Mouse (Mus musculus): ENCODE data around the gene Hadha. TPM values are rescaled to one million over a fixed set of nuclear protein-coding genes. Genes with fewer than 3 reads are reported as not detected.

Hadha gene
- polyA plus RNA-seq, 1 experiment from 2014 or later = 123 TPM

DNA sequence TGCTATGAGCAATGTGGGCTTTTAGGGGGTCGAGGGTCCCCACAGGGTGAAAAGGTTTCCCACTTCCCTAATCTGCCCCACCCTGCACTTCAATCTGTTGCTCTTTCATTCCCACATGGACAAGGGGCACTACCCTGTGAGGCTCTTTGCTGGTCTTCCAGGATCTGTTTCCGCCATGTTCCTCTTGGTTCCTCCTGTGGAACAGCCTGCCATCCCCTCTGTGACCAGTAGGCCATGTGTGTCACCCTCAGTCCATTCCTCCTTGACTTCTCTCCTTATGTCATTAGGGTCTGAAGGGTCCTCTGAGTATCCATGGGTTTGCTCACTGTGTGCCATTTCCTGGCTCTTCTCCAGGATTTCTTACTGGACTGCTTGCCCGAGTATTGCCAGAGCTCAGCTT lies 43.2 kb downstream of the Hadha start:
- 67% methylated on average over 3 of the region's 3 CpGs for WGBS

DNA sequence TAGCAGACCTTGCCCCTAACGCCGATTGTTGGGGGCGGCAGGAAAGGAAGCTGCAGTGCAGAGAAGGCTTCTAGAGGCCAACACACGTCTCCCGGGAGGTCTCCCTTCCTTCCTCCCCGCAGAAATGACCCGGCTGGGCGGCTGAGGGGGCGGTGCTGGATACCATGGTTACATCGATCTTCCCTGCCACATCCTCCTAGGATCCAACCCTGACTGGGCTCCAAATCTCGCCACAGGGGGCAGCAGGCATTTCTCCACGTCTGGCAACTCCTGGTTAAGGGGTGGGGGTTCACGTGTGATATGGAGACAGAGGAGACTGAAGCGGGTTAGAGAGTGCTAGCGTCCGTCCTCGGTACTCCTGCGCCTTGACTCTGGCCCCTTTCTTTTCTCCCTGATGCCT lies 43.8 kb downstream of the Hadha start:
- ATAC-seq (ENCODE audit: insufficient number of reproducible peaks, low FRiP score, low TSS enrichment, low read depth) = no peak
- WGBS = 3% methylated on average over 18 of the region's 18 CpGs
- Histone ChIP-seq H3K9me3 (replicated peaks) (no peaks in the 10 kb centered on the region), H3K27ac (replicated peaks) (no peak overlapping the region), H3K4me2 (replicated peaks) (peak overlapping the region; percentile 37), H3K36me3 (no peaks in the 10 kb centered on the region), H3K27me3 (peaks cover 90% of the 10 kb centered on the region), H3K4me1 (peaks cover 31% of the 10 kb centered on the region), H3K4me3 (replicated peaks) (peak overlapping the region; percentile 7; the same call in 1 of the 2 replicates), H3K9ac (0 out of 2 replicates have a peak overlapping the region, but pooled peaks have one; percentile 6)

More for the DNA sequence above, 43.2 kb downstream of the Hadha start:
- Histone ChIP-seq H3K4me3 (replicated peaks) (no peak overlapping the region), H3K4me1 (peaks cover 30% of the 10 kb centered on the region), H3K9me3 (replicated peaks) (no peaks in the 10 kb centered on the region), H3K27ac (replicated peaks) (no peak overlapping the region), H3K36me3 (no peaks in the 10 kb centered on the region), H3K9ac (no peak overlapping the region), H3K4me2 (replicated peaks) (no peak overlapping the region), H3K27me3 (peaks cover 85% of the 10 kb centered on the region)
- no peak for ATAC-seq (ENCODE audit: insufficient number of reproducible peaks, low FRiP score, low TSS enrichment, low read depth)

DNA sequence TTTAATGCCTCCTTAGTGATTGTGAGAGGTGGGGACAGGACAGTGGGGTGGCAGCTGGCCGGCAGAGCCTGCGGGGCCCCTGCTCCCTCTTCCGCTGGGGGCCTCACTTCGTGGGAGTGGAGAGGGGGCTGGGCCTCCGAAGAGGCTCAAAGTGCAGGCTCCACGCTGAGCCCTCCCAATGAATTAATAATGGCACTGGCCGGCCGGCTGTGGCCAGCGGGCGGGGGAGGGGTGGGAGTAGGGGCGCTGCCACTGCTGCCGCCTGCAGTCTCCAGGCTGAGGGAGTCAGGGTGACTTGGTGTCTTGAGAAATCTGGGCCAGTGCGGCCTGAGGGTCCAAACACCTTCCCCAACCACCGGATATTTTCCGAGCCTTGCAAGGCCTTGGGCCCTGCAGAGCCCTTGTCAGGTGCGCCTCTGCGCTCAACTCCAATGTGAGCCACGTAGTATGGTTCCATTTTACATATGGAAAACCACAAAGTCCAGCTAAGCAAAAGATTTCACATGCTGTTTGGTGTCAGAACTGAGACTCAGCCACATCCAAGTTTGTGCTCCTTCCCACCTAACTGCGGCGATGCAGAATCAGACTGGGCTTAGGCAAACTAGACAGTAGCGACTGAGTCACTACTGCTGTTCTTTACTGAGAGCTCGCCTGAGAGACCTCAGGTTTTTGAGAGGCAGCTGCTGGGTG lies 44.4 kb downstream of the Hadha start:
- Histone ChIP-seq H3K4me3 (replicated peaks) (peak overlapping the region; percentile 7; the same call in 1 of the 2 replicates), H3K27me3 (peaks cover 90% of the 10 kb centered on the region), H3K4me1 (peaks cover 37% of the 10 kb centered on the region), H3K4me2 (replicated peaks) (peak overlapping the region; percentile 37), H3K27ac (replicated peaks) (no peak overlapping the region), H3K36me3 (no peaks in the 10 kb centered on the region), H3K9me3 (replicated peaks) (no peaks in the 10 kb centered on the region), H3K9ac (no peak overlapping the region)
- 15% methylated on average over 22 of the region's 22 CpGs for WGBS
- ATAC-seq (ENCODE audit: insufficient number of reproducible peaks, low FRiP score, low TSS enrichment, low read depth) = no peak

DNA sequence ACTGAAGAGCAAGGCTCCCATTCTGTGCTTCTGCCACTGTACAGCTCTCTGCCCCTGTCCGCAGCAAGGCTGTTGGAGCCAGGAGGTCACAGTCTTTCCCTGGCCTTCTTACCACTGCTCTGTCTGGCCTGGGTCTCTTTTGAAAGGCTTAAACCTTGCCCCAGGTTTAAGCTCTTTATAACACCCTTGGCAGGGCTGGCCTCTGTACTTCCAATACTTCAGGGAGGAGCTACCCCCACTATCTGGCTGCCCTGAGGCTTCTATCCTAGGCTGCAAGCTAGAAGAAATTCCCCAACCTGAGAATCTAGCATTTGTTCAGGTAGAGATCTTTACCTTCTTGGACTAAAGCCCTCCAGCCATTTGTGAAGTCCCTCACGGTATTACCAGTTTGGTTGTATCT lies 45.1 kb downstream of the Hadha start:
- H3K4me2 ChIP-seq (replicated peaks) = no peak overlapping the region
- no peak overlapping the region for H3K9ac ChIP-seq
- WGBS = 48% methylated on average over 2 of the region's 2 CpGs
- peaks cover 90% of the 10 kb centered on the region for H3K27me3 ChIP-seq
- no peak overlapping the region for H3K27ac ChIP-seq (replicated peaks)
- no peaks in the 10 kb centered on the region for H3K36me3 ChIP-seq
- no peaks in the 10 kb centered on the region for H3K9me3 ChIP-seq (replicated peaks)
- no peak for ATAC-seq (ENCODE audit: insufficient number of reproducible peaks, low FRiP score, low TSS enrichment, low read depth)
- no peak overlapping the region for H3K4me3 ChIP-seq (replicated peaks)
- peaks cover 42% of the 10 kb centered on the region for H3K4me1 ChIP-seq

DNA sequence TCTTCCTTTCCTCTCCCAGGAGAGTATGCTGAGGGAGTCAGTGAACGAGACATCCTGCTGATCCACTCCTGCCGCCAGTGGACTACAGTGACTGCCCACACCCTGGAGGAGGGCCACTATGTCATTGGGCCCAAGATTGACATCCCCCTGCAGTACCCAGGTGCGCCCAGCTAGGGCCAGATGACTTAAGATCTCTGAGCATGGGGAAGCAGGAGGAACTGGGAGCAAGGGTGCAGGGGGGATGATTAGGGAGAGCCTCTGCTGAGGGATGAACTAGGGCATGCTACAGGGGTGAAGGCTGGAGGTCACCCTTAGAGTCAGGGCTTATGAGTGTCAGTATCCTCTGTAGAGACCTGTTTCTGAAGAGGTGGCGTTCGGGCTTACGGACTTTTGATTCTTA lies 46.7 kb downstream of the Hadha start:
- WGBS = 68% methylated on average over 6 of the region's 6 CpGs
- Histone ChIP-seq H3K27ac (replicated peaks) (no peak overlapping the region), H3K4me3 (replicated peaks) (no peak overlapping the region), H3K9me3 (replicated peaks) (no peaks in the 10 kb centered on the region), H3K36me3 (no peaks in the 10 kb centered on the region), H3K27me3 (peaks cover 89% of the 10 kb centered on the region), H3K9ac (no peak overlapping the region), H3K4me2 (replicated peaks) (no peak overlapping the region), H3K4me1 (peaks cover 35% of the 10 kb centered on the region)
- ATAC-seq (ENCODE audit: insufficient number of reproducible peaks, low FRiP score, low TSS enrichment, low read depth) = no peak

DNA sequence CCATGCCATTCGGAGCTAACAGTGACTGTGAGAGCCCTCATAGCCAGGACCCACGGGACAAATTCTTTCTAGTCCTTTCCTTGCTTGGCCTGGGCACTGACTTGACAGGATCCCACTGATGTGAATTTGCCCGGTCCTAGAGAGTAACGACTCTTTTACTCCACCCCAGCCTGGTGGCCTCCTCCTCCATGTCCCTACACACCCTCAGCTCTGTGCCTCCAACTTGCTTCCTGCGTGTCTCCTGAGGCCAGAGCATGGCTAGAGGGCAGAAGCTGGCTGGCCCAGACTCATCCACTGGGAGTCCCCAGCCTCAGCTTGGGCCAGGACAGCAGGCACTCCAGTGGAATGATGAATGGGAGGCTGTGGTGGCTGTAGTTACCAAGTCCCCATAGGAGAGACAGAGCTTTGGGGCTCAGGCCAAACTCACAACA lies 47.3 kb downstream of the Hadha start:
- Histone ChIP-seq H3K27ac (replicated peaks) (no peak overlapping the region), H3K4me1 (peaks cover 35% of the 10 kb centered on the region), H3K4me2 (replicated peaks) (no peak overlapping the region), H3K4me3 (replicated peaks) (no peak overlapping the region), H3K36me3 (no peaks in the 10 kb centered on the region), H3K9ac (no peak overlapping the region), H3K9me3 (replicated peaks) (no peaks in the 10 kb centered on the region), H3K27me3 (peaks cover 85% of the 10 kb centered on the region)
- WGBS = 13% methylated on average over 5 of the region's 5 CpGs
- ATAC-seq (ENCODE audit: insufficient number of reproducible peaks, low FRiP score, low TSS enrichment, low read depth) = no peak

DNA sequence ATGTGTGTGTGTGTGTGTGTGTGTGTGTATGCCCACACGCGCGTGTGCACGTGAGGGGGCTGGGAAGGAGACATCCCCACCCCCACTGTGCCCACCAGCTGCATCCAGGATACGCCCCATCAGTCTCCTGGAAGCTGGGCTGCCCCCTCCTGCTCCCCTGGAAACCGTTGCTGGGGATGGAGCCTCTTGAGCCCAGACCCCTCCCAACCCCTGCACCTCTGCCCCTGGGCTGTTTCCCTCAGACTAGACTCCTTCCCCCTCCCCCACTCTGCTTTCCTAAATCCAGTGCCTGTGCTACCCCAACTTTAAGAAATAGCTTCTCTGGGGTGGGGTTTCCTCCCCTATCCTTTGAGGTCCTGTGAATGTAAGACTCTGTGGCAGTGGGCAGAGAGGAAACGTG lies 47.8 kb downstream of the Hadha start:
- Histone ChIP-seq H3K4me2 (replicated peaks) (no peak overlapping the region), H3K27me3 (peaks cover 80% of the 10 kb centered on the region), H3K4me3 (replicated peaks) (no peak overlapping the region), H3K4me1 (peaks cover 35% of the 10 kb centered on the region), H3K36me3 (no peaks in the 10 kb centered on the region), H3K27ac (replicated peaks) (no peak overlapping the region), H3K9me3 (replicated peaks) (no peaks in the 10 kb centered on the region), H3K9ac (no peak overlapping the region)
- ATAC-seq (ENCODE audit: insufficient number of reproducible peaks, low FRiP score, low TSS enrichment, low read depth) = no peak
- 6% methylated on average over 7 of the region's 7 CpGs for WGBS

DNA sequence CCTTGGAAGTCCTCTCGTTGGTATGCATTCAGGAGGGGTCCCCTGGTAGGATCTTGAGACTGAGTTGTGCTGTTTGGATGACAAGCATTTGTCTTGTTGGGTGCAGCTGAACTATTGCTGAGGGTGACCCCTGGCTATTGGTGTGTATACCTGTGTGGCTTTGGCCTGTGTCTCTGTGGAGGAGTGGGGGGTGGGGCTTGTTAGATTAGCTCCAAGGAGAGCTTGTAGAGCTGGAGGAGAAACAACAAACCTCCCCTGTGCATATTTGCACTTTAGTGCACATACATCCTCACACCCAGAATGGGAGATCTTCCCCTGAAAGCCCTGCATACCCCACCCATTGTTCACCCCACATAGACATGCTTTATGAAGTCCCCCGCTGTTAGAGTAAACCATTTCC lies 48.2 kb downstream of the Hadha start:
- no peak for ATAC-seq (ENCODE audit: insufficient number of reproducible peaks, low FRiP score, low TSS enrichment, low read depth)
- Histone ChIP-seq H3K4me2 (replicated peaks) (no peak overlapping the region), H3K4me1 (peaks cover 35% of the 10 kb centered on the region), H3K36me3 (no peaks in the 10 kb centered on the region), H3K27ac (replicated peaks) (no peak overlapping the region), H3K27me3 (peaks cover 76% of the 10 kb centered on the region), H3K4me3 (replicated peaks) (no peak overlapping the region), H3K9ac (no peak overlapping the region), H3K9me3 (replicated peaks) (no peaks in the 10 kb centered on the region)
- WGBS = 20% methylated on average over 2 of the region's 2 CpGs

DNA sequence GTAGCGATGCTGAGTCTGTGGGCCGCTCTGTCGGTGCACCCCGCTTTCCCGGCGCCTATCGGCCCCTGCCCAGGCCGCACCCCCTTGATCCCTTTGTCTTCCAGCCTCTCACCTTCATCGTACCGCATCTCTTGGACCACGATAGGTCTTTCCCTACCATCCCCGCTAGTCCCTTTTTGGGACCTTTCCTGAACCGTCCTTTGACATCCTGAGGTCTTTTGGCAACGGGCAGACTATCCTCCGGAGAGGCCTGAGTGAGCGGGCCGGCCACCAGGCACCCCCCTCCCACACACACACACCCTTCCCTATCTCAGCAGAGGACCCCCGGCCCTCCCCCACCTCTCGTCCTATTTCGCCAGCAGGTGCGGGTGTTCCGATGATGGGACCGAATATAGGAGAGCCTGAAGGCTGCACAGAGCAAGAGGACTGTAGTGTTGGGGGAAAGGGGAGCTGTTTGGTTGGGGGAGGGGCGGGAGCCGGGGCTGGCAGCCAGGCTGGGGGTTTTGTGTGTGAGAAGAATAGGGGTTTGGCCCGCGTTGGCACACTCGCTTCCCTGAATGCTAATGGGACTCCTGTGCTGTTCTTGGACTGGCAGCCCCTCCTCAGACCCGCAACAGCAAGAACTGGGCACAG lies 49.2 kb downstream of the Hadha start, which contains the start of gene 3110082J24Rik:
3110082J24Rik (minus strand) TSS at position 419 of the 633 bp plus-strand sequence.
- Histone ChIP-seq H3K27me3 (peaks cover 67% of the 10 kb centered on the region), H3K4me2 (replicated peaks) (peak within 1 kb of the TSS; percentile 88), H3K9ac (no peak within 1 kb of the TSS; the same call in 1 of the 2 replicates), H3K4me1 (peaks cover 25% of the 10 kb centered on the region), H3K36me3 (no peaks in the 10 kb centered on the region), H3K27ac (replicated peaks) (no peak within 1 kb of the TSS), H3K4me3 (replicated peaks) (peak within 1 kb of the TSS; percentile 51), H3K9me3 (replicated peaks) (no peaks in the 10 kb centered on the region)
- 0 out of 2 replicates have a peak, but pooled peaks have one; percentile 3 for ATAC-seq (ENCODE audit: insufficient number of reproducible peaks, low FRiP score, low TSS enrichment, low read depth)
- WGBS = 2% methylated on average over 29 of the region's 29 CpGs

DNA sequence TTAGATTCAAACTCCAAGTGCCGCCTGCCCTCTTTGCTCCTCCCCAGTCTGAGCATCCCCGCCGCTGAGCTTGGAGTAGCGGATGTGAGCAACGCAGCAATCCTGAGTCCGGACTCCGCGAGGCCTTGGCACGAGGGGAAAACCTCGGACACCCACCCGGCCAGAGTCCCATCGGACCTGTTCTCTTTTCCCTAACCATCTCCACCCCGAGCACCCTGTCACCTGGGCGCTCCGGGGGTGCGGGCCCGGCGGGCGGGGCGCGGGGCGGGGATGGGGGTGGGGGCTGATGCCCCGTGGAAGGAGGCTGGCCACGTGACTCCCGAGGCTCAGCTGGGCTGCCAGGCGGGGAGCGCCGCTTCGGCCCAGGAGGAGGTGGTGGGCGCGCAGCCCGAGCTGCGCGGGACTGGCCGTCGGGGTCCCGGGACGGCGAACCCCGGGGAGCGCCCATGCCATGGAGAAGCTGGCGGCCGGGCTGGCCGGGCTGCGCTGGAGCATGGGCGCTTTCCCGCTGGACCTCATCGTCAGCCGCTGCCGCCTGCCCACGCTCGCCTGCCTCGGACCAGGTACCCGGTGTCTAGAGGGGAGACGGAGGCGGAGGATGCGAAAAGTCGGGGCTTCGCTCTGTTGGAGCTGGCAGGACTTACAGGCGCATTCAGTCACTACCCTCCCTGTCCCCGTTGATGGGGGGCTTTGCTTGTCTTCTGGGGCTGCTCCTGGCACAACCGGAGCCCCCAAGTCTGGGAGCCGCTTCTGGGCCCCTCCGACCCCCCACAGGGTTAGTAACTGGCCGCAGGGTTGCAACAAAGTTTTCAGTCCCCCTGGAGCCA lies 49.9 kb downstream of the Hadha start, which contains the start of gene Garem2:
Garem2 (plus strand) TSS at position 321 of the 827 bp plus-strand sequence.
- Histone ChIP-seq H3K4me2 (replicated peaks) (peak within 1 kb of the TSS; percentile 88), H3K36me3 (no peaks in the 10 kb centered on the region), H3K4me1 (peaks cover 21% of the 10 kb centered on the region), H3K9ac (no peak within 1 kb of the TSS; the same call in 1 of the 2 replicates), H3K9me3 (replicated peaks) (no peaks in the 10 kb centered on the region), H3K4me3 (replicated peaks) (peak within 1 kb of the TSS; percentile 51), H3K27me3 (peaks cover 60% of the 10 kb centered on the region), H3K27ac (replicated peaks) (no peak within 1 kb of the TSS)
- WGBS = under 1% methylated on average over 65 of the region's 65 CpGs
- no peak; the same call in 1 of the 2 replicates for ATAC-seq (ENCODE audit: insufficient number of reproducible peaks, low FRiP score, low TSS enrichment, low read depth)

DNA sequence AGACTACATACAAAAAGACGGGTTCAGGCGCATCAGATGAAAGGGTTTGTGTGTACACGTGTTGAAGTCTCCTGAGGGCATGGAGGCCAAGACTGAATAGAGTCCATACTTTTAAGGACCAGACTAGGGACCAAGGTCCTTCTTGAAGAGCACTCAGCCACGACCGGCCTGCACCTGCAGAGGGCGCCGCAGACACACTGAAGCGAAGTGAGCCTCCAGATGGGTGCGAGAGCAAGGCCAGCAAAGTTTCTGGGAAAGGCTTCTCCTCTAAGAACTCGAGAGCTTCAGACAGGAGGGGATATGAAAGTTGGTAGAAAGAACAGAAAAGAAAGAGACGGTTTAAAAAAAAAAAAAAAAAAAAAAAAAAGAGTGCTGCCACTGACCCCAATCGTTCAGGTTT lies 50.6 kb downstream of the Hadha start:
- 4% methylated on average over 12 of the region's 12 CpGs for WGBS
- H3K9me3 ChIP-seq (replicated peaks) = no peaks in the 10 kb centered on the region
- peak overlapping the region; percentile 88 for H3K4me2 ChIP-seq (replicated peaks)
- no peak for ATAC-seq (ENCODE audit: insufficient number of reproducible peaks, low FRiP score, low TSS enrichment, low read depth)
- H3K4me3 ChIP-seq (replicated peaks) = peak overlapping the region; percentile 51
- H3K9ac ChIP-seq = no peak overlapping the region
- no peak overlapping the region for H3K27ac ChIP-seq (replicated peaks)
- peaks cover 21% of the 10 kb centered on the region for H3K4me1 ChIP-seq
- H3K36me3 ChIP-seq = no peaks in the 10 kb centered on the region
- H3K27me3 ChIP-seq = peaks cover 53% of the 10 kb centered on the region

Data from embryonic facial prominence, embryonic 15.5 days (tissue).